Mouse (Mus musculus) spleen, postnatal 4 days (tissue): ENCODE measurements around the gene Cnot10.
A peak's percentile ranks its signal among the peaks of the same experiment; 100 is the strongest.

Experiments
- DNase-seq, 2 experiments: peaks; one replicate each; pipeline ENCODE4 v3.0.0; 2022; ENCODE audit warnings: low spot score in 2 of 2

Cnot10 gene

DNA sequence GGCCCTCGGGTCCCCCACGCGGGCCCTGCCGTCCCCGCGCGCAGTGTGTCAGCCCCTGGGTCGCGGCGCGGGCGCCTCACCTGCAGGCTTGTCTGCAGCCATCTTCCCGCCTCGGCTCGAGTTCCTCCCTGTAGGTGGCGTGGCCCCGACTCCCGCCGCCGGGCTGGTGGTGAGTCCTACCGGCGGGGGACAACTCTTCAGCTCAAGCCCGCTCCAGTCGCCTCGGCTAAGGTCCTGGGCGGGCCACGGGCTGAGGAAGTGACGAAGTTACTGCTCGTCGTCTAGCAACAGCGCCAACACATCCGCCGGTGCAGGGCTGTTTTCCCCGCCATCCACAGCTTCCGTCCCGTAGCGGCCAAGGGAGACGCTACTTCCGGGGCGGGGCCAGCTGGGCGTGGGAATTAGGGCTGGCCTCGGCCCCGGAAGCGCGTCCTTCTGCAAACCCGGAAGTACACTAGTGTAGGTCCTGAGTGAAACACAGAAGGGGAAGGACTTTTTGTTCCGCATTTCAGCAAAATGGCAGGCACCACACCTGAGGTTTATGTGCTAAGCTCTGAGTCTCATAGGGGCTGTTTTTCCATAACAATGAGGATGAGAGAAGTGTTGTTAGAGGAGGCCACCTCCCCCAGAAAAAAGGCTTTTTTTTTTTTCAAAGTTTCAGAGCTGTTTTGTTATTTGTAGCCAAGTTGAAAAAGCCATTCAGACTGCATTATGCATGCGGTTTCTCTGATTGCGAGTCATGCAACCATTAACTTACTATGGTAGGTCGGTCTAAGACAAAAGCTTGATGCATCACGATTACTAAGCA lies at the start of gene Cnot10:
Gene Cnot10, minus strand, starts transcription at position 346 of the 808 bp plus-strand sequence.
- DNase-seq = peak; percentile 97 to 99

DNA sequence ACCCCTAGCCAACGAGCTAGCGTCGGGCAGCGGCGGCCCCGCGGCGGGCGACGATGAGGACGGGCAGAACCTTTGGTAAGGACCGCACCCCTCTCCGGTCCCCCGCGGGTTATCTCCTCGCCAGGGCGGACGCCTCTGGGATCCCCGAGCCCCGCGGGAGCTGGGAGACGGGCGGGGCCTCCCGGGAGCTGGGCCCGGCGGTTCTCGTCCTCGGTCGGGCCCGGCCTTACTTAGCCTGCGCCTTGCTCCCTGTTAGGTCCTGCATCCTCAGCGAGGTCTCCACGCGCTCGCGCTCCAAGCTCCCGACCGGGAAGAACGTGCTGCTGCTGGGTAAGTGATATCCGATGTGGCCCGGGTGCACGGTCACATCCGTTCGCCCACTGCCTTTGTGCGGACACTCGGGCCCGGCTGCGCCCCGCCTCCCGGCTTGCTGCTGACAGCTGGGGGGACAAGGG lies 49.0 kb upstream of the Cnot10 start:
- DNase-seq = peak in 1 of 2 experiments; percentile 66

DNA sequence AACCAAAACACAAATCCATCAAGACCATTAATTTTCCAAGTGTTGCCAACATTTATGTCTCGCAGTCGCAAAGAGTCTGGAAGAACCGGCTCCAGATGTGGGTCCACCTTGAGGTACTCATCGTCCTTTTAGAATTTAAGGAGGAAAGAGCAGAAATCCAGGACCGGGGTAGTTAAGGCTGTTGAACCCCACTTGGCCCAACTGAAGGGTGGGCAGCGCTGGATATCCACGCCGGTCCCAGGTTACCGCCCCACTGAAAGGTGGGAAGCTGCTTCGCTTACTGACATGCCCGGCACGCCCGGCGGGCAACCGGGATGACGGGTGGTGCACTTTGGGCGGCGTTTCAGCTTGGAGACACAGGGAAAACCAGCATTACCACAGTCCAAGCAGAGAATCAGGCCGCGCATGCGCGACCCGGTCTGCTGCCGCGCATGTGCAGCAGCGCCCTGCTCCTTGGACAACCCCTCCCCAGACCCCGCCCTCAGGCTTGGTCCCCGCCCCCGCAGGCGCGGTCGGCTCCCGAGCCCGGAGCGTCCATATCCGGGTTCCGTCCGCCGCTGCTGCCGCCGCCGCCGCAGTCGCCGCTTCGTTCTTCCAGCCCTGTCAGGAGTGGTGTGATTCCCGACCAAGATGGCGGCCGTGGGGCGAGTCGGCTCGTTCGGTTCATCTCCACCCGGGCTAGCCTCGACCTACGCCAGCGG lies 48.4 kb upstream of the Cnot10 start, which contains the start of gene Dync1li1:
Gene Dync1li1, plus strand, starts transcription at position 539 of the 701 bp plus-strand sequence.
- DNase-seq = peak; percentile 98 to 99

DNA sequence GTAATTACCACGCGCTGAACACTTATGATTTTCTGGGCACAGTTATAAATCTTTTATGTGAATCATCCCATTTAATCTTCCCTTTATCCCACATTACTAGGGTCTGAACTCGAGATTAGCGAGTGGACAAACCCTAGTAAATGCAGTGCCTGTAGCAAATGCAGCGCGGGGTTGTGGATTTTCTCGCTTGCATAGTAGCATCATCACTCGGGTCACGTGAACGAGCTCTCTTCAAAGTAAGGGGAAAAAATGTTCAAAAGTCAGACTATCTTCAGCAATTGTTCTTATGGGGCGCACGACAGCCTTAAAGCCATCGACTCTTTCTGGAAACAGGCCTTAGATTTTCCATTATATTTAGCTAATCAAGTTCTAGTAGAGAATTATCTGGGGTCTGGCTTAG lies 47.7 kb upstream of the Cnot10 start:
- DNase-seq = no peak

DNA sequence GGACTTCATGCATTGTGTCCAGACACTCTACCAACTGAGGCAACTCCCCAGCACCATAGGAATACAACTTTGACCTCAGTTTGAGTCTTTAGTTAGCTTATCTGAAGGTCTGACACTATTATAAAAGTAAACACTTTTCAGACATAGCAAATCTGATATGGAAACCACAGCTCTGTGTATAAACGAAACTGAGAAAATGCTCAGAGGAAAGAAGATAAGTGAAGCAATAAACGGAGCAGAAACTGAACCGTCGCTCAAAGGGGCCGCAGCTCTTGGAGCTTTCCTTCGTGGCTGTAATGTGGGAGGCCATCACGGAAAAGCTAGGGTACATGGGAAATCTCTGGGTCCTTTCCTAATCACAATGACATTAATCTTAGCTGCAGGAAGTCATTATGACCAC lies 46.3 kb upstream of the Cnot10 start:
- no peak for DNase-seq

DNA sequence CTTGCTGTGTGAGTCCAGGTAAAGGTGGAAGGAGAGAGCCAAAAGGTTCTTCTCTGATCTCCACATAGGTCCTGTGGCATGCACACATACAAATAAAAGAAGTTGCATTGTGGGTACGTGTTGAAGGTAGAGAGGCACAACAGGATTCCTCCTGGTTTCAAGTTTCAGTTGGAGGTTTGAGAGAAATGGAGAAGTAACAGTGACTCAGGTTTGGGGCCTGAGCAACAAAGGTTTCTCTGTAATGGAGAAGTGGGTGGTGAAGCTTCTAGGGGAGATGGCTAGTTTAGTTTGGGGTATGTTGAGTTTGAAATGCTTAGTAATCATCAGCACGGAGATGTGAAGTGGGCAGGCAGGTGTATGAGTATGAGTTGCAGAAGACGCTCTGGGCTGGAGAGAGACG lies 42.2 kb upstream of the Cnot10 start:
- DNase-seq = no peak

DNA sequence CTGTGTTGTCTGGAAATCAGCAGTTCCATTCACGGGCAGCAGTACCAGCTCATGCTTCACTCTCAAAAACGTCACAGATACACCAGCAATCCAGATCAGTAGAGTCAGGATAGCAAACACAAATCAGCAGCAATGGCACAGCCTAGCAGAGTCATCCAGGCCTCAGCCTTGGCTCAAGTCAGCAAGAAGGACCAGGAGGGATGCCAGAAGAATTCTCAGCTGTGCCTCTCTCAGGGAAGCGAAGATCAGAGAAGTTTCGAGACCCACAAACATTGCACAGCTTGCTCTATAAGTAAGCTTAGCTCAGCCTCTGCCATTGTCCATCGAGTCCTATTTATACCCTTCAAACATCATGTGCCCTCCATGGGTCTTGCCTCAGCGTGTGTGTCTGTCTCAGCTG lies 40.5 kb upstream of the Cnot10 start:
- no peak for DNase-seq

DNA sequence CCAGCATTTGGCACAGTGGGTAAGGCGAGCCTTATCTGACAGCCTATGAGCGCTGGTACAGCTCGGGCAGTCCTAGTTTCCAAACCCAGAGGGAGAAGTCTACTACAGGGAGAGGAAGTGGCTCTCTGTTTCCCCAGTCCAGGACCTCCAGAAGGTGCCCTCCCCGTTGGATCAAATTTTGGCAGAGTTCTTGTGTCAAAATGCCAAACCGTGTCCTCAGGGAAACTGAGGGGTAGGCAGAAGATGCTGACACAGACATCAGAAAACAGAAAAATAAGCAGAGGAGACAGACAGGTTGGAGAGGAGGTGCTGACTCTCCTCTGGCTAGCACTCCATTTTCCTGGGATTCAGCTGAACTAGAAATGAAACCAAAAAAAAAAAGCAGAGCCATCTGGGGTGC lies 40.0 kb upstream of the Cnot10 start:
- DNase-seq = no peak

DNA sequence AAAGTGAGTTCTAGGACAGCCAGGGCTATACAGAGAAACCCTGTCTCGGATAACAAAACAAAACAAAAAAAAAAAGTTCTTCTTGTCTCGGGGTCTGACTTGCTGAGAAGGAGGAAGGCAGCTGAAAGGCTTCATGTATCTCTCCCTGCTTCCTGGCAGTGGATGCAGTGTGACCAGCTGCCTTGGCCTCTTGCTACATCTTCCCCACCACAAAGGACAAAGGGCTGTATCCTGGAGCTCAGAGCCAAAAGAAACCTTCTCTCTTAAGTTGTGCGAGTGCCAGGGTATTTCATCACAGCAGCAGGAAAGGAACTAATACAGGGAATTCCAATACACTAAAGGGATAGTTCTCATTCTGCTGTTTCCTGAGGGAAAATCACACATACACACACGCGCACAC lies 38.6 kb upstream of the Cnot10 start:
- DNase-seq = no peak

DNA sequence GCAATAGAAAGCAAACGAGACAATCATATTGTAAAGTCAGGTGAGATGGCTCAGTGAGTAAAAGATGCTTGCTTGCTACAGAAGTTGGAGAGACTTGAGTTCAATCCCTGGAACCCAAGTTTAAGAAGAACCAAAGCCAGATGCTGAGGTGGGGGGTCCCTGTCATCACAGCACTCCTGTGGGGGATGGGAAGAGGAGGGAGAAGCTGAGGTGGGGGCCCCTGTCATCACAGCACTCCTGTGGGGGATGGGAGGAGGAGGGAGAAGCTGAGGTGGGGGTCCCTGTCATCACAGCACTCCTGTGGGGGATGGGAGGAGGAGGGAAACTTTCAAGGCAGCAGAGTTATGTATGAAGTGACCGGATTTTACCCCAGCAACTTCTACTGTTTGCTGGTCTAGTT lies 33.6 kb upstream of the Cnot10 start:
- DNase-seq = no peak

DNA sequence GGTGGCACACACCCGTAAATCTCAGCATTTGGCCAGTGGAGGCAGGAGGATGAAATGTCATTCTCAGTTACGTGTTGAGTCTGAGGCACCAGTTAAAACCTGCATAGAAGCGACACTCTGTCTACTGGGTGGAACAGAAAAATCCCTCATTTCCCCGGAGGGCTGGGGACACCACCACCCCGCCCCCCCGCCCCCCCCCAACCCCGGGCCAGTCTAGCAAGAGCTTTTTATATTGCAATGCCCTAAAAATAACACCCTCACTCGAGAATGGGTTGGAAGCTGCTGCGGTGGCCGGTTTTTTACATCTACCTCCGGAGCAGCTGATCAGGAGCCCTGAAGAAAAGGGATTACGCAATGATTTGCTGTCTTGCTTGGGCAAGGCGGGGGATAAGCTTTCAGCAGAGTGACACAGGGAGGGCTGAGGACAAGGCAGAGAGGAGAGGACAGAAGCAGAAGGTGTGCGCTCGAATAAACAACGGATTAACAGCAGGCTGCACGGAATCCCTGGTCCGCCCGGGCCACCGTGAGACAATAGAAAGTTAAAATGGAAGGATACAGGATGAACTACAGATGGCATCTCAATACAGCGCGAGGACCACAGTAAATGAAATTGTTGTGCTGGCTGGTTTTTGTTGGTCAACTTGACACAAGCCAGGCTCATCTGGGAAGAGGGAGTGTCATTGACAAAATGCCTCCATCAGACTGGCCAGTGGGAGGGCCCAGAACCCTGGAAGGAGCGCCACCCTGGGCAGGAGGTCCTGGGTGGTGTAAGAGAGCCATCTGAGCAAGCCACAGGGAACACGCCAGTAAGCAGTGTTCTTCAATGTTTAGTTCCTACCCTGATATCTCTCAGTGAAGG lies 32.9 kb upstream of the Cnot10 start:
- no peak for DNase-seq

DNA sequence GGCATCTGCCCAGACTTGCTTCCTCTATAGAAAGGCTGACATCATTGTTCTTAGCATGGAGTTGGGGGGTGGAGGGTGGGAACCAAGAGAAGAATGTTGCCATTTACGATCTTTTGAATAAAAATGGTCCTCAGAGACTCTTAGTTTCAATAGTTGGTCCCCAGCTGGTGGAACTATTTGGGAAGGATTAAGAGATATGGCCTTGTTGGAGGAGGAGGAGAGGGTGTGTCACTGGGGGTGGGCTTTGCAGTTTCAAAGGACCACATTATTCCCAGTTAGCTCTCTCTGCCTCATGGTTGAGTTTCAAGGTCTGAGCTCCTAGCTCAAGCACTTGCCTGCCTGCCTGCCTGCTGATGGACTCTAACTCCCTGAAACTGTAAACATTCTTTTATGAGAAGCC lies 32.0 kb upstream of the Cnot10 start:
- DNase-seq = no peak

DNA sequence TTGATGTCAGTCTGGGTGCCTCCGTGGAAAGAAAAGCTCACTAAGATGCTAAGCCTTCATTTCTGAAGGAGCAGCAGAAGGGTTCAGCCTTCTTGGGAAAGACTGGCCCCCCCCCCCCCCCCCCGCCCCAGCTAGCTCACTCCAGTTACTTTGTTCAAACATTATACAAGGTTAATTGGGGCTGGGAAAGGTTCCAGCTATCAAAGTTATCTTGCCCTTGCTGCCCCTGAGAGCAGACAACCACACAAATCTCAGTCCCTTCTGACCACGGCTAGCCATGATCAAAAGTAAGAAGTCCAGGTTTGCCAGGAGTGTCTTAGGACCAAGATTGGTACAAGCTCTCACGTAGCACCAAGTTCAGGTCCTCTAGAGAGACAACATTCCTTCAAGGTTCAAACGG lies 29.0 kb upstream of the Cnot10 start:
- no peak for DNase-seq

DNA sequence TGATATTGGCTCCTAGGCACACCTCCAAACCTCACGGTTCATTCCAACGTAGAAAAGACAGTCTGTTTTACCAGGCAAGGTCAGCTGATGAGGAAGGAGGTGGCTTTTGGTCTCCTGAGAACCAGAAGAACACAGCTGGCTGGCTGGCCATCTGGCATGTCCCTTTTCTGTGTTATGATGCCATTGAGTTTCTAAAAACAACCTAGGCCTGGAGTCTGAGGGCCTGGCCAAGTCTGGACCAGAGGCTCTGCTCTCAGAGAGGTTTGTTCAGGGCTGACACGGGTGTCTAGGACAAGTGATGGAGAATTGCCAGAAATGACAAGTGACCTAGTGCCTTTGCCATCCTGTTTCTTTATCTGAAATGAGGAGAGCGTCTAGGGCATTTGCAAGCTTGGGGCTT lies 28.1 kb upstream of the Cnot10 start:
- DNase-seq = no peak

DNA sequence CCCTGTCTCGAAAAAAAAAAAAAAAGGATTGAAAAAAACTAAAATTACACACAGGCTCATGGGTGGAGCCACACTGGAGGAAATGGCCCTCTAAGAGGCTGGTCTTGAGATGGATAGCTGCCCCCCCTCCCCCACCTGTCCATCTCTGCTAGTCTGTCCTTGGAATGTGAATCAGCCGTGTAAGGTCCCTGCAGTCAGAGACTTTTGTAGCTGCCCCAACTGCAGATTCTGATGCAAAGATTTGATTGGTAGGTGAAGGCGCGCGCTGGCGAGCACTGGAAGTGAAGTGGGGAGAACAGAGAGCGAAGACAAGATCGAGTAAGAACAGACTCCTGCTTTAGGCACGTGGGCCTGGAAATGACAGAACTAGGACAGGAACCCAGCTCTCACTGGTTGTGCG lies 26.9 kb upstream of the Cnot10 start:
- no peak for DNase-seq

DNA sequence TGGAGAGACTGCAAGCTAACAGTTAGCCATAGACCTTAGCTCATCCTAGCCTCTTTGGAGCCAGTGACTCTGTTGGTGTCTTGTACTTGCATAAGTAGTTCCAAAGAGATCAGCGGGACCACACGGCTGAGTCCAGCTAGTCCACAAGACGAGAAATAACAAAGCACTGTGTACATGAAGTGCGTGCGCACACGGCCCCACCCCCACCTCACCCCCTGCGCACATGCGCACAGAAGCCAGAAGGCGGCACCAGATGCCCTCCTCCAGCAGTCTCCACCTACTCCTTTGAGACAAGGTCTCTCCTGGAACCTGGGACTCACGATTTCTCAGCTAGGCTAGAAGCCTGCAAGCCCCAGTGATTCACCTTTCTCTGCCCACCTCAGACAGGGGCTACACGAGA lies 23.8 kb upstream of the Cnot10 start:
- no peak for DNase-seq

DNA sequence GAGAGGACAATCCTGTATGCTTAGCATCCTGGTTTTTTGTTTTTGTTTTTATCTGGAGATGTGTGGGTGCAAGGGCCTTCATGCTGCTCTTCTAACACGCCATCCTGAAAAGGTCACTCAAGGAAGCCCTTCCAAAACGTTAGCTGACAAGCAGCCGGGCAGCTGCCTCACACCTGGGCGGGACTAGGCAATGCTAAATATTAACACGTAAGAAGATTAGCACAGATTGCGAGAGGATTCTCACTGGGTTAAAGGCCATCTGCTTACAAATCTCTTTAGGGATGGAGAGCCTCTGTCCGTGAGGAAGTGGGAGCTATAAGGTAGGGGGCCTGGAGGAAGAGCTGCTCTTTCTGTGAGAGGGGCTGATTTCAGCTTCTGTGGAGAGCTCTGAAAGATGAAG lies 22.0 kb upstream of the Cnot10 start:
- DNase-seq = no peak

DNA sequence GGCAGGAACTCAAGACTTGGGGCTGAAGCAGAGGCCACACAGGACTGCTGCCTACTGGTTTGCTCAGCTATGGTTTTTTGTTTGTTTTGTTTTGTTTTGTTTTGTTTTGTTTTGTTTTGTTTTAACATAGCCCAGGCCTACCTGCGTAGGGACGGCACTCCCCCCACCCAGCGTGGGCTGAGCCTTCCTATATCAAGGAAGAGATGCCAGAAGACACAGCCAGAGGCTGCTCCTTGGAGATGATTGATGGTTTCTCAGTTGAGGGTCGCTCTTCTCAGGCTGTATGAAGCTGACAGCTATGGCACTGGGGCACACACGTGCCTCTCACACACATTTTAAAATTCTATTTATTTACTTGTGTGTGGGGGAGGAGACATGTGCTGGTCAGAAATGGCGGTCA lies 21.0 kb upstream of the Cnot10 start:
- DNase-seq = no peak

DNA sequence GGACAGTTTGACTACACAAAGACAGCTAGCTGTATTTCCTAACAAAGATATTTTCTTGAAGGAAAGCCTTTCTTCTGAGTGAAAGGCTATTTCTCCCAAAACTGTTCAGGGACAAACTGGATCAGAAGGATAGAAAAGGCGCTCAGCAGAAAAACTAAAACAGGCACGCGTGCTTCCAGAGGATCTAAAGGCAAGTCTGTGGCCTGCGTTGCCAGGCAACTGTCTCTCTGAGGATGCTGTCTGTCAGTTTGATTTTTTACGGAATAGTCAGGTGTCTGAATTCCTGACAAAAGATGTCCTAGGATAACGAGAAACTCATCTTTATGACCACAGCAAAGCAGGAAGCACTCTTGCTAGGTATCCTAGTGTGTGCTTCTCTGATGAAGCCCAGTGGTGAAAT lies 20.5 kb upstream of the Cnot10 start:
- no peak for DNase-seq

DNA sequence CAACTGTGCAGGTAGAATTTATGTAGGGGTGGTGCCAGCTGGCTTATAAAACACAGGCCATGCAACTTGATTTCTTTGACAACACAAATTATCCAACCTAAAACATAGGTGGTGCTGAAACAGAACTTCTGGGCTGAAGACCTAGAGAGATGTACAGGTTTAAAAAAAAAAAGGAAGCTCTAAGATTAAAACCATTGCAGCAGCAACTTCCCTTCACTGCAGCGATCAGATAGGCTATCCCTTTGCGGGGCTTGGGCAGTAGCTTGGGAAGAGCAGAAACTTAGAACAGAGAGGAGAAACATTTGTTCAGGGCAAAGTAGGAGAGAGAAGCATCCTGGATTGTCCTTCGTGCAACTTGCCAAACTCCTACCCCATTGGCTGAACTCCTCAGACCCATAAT lies 16.7 kb upstream of the Cnot10 start:
- DNase-seq = no peak

DNA sequence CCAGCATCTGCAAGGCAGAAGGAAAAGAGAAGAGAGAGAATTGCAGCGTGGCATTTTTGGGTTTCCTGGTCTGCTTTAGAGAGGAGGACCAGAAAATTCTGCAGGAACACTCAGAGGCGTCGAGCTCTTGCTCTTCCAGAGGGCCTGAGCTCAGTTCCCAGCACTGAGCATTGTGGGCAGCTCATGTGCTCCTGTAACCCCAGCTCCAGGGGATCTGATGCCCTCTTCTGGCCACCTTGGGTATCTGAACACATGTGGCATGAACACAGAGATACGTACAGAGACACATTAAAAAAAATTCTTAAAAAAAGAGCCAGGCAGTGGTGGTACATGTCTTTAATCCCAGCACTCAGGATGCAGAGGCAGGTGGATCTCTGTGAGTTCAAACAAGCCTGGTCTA lies 15.4 kb upstream of the Cnot10 start:
- no peak for DNase-seq

DNA sequence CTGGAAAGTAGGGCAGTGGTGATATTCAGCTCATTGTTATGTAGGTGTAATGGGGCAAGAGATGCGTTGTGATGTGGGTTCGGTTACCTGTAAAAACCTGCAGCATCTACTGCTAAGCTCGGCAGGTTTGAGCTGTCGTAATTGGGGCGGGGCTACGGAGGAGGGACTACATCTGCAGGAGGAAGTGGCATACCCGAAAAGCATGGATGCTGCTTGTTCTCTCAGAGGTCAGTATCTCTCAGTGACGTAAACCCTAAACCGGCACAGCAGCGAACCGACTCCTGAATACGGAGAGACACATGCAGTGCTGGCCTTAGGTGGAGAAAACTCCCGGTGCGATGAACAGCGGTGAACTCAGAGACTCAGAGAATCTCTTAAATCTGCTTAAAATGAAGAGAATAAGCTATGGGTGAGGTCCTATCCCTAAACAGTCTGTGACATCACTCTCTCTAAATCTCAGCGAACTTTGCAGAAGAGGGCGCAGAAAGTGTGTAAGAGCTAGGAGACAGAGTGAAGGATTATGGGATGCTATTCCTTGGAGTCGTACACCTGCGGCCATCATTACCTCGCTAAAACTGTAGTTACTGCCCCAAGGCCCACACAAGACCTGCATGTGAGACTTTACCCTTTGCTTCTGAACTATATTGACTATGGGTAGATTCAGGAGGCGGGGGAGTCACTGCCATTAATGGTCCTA lies 11.1 kb upstream of the Cnot10 start:
- no peak for DNase-seq
